Mouse (Mus musculus): ENCODE data around the gene Slc36a2. TPM values are rescaled to one million over a fixed set of nuclear protein-coding genes. Genes with fewer than 3 reads are reported as not detected.
"Not testable (repeated sequence)": the region's sequence is repeated elsewhere in the genome, so short reads cannot be mapped to it uniquely, and the experiment has no call there.

The Slc36a2 gene
- total RNA-seq, 2 experiments from 2014 or later = 0.26 to 0.67 TPM

DNA sequence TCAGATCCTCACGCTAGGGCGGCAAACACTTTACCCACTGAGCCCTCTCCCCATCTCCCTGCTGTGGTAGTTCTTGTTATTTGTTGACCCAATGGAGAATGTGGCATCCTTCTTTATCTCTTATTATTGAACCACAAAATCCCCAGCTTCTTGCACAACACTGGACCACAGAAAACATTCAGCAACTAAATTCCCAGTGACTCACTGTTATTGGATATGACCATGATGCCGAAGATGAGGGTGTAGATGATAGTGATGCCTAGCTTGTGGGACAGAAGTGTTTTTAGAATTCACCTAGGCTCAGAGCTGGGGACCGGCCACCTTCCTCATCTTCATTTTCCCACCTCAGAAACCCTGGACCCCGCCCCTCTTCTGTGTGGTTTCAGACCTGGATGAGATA, 50.0 kb downstream of the Slc36a2 start:
- no peak for DNase-seq (ENCODE audit: low spot score in 2 of 2)

GRCm38 (mm10) chr11:55134407-55134806, 50.5 kb downstream of the Slc36a2 start:
- DNase-seq (ENCODE audit: low spot score in 2 of 2) = no peak

DNA sequence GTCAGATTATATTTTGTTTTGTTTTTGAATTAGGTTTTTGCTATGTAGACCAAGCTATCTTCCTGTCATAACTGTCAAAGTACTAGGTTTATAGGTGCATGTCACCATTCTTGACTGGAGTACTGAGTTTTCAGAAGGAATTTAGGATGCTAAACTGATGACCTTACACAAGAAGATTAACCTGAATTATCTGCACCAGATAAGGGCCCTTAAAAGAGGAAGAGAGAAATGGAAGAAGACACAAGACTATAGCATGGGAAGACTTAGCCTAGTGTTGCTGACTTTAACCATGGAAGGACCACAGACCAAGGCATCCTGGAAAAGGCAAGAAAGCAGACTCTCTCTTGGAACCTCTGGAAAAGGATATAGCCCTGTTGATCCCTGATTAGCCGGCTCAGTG, 51.7 kb downstream of the Slc36a2 start:
- DNase-seq (ENCODE audit: low spot score in 2 of 2) = no peak

GRCm38 (mm10) chr11:55131946-55132345, 52.9 kb downstream of the Slc36a2 start:
- DNase-seq (ENCODE audit: low spot score in 2 of 2) = no peak

DNA sequence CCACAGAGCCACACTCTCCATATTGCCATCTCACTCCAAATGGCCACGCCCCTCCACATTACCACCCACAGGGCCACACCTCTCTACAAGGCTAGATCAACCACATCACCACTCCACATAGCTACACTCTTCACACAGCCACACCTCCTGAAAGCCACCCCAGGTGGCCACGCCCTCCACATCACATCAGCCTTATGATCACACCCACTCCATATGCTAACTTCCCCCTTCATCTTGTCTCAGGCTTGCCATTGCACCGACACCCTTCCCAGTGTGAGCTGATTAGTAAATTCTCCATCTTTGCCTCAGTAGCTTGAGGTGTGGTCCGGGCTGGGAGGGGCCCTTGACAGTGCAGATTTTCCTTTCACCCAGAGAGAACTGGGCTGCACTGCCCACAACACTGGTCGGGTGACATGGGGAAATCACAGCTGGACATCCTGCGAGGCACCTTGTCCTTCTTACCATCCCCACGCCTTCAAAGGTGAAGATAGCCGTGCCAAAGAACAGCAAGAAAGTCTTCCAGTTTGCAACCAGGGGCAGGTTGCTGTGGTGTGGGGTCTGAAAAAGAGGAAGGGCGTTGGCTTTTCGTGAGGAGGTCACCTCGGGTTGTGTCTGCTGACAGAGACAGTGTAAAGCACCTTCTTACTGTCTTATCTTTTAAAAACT, 53.7 kb downstream of the Slc36a2 start:
- no peak for DNase-seq (ENCODE audit: low spot score in 2 of 2)

DNA sequence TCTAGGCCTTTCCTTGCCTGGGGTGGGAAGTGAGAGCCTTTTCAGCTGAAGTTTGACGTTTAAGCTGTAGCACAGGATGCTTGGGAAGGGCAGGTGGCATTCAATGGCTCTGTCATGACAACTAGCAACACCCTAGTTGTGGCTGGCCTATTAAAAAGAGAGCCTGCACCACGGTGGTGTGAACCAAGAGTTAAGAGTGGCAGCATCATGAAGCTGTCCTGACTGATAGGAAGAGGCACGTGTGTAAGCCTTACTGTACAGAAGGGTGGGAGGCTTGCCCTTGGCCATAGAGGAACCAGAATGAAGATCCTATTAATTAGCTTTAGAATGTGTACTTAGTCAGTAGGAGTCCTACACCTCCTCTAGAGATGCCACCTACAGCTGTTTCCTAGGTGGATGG, 56.5 kb downstream of the Slc36a2 start:
- no peak for DNase-seq (ENCODE audit: low spot score in 2 of 2)

- DNase-seq (ENCODE audit: low spot score in 2 of 2) = no peak
Measured at GRCm38 (mm10) chr11:55127937-55128336, 56.9 kb downstream of the Slc36a2 start.

DNA sequence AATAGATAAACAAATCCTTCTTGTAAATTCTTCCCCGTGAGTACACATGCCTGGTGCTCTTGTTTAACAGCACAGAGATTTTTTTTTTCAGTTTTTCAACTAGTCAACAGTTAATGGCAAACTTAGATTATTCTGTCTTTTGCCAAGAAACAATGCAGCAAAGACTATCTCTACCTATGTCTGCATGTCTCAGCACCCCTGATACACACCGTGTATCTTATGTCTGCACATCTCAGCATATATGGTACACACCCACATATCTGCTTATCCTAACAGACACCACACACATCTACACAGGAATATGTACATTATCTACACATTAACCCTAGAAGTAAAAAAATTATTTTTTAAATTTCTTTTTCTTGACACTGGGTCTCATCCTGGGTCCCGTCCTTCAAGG, 58.2 kb downstream of the Slc36a2 start:
- DNase-seq (ENCODE audit: low spot score in 2 of 2) = no peak

DNA sequence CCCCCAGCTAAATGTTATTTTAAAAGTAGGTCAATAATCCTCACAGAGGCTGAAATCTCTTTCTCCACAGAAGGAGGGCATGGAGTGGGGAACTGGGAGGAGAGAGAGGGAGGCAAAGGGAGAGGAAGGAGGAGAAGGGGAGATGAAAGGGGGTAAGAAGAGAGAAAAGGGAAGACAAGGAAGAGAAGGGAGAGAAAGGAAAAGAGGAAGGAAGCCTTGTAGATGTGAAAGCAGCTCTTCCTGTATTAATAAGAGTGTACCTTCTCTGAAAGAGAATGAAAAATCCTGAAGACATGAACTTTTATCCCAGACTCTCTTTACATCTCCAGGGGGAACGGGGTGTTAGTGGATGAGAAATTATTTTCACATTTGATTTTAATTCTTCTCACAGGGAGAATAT, 63.4 kb downstream of the Slc36a2 start:
- DNase-seq (ENCODE audit: low spot score in 2 of 2) = no peak

DNA sequence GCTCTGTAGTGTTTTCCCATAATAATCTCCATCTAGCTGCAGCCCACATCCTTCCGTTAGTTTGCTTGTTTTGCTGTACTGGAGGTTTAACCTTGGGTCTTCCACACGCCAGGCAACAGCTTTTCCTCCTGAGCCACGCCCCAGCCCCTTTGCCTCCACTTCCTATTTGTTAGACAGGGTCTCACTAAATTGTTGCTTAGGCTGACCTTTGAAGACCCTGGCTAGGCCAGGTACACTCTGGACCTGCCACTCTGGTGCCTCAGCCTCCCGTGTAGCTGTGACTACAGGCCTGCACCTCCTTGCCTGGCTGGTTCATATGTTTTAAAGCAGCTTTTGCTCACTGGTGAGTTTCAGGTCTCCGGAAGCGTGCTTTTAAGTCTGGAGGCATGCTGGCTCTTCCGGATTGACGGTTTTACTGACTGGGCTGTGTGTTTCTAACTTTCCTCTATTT, 64.0 kb downstream of the Slc36a2 start:
- no peak for DNase-seq (ENCODE audit: low spot score in 2 of 2)

GRCm38 (mm10) chr11:55120279-55120678, 64.6 kb downstream of the Slc36a2 start:
- DNase-seq (ENCODE audit: low spot score in 2 of 2) = no peak

DNA sequence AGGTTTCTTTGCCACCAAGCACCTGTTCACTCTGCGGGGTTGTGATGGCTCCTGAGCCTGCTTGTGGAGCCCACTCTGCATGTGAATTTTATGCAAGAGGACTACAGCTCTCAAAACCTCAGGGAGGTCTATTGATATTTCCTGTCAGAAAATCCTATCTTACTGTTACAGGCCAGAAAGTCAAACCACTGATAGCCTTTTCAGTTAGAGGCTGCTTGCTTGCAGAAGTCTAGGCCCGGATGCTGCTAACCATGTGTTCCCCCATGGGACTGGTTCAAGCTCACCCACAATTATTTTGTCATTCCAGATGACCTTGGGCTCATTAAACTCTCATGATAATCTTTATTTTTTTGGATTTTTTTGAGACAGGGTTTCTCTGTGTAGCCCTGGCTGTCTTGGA, 67.8 kb downstream of the Slc36a2 start:
- no peak for DNase-seq (ENCODE audit: low spot score in 2 of 2)

GRCm38 (mm10) chr11:55116004-55116403, 68.9 kb downstream of the Slc36a2 start:
- DNase-seq (ENCODE audit: low spot score in 2 of 2) = no peak

DNA sequence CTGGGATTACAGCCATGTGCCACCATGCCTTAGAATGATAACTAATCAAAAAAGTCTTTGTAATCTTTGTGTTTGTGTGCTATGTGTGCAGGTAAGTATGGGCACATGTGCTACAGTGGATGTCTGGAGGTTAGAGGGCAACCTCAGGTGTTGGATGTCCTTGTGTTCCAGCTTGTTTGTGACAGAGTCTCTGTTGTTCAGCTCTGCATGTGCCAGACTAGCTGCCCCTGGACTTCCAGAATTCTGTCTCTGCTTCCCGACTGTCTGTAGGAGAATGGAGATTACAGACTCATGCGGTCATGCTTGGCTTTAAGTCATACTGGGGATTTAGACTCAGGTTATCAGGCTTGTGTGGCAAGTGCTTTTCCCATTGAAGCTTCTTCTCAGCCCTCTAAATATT, 70.6 kb downstream of the Slc36a2 start:
- DNase-seq (ENCODE audit: low spot score in 2 of 2) = no peak

GRCm38 (mm10) chr11:55113861-55114250, 71.0 kb downstream of the Slc36a2 start:
- DNase-seq (ENCODE audit: low spot score in 2 of 2) = not testable (repeated sequence)

DNA sequence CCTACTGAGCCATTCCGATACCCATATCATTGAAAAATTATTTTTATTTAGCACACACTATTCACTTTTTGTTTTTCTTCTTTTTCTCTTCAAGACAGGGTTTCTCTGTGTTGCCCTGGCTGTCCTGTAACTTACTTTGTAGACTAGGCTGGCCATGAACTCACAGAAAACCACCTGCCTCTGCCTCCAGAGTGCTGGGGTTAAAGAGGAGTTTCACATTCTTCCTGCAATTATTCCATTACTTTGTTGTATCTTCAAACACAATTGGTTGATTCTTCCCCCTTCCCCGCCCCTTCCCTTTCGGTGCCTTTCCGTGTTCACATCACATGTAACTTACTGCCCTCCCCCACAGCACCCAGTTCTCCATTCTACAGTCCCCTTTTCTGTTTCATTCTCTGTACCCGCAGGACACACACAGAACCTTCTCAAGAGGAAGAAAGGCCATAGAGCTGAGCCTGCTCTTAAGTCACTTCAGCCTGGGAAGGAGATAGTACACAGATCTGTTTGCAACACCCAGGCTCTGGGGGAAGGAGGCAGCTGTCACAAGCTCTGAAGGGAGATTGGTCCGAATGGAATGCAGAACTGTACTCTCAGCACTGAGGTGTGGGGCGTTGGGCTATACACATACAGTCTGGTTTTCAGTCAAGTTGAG, 71.5 kb downstream of the Slc36a2 start:
- peak in 1 of 2 experiments; percentile 27 for DNase-seq (ENCODE audit: low spot score in 2 of 2)

DNA sequence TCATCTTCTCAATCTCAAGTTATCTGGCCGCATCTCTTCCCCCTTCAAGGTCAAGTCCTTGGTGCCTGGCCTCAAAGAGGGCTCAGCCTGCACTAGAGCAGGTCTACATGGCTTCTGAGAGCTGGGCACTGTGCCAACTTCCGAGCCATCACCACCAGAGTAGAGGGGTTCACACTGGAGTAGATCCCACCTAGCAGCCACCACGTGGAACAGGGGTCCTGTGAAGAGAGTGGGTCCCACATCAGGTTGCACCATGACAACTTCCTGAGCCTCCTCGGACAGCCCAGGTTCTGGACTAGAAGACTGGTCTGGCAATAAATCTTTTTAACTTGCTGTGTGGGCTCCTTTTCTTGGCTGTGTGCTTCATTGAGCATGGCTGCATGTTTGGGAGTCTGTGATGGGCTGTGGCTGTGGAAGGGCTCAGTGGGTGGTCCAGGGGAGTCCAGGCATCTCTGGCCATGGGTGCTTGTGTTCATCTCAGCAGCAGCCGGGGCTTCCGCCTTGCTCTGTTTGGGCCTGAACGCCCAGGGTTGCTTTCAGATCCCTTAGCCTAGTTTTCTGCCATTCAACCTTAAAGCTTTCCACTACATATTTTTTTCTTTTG, 74.2 kb downstream of the Slc36a2 start:
- no peak for DNase-seq (ENCODE audit: low spot score in 2 of 2)

DNA sequence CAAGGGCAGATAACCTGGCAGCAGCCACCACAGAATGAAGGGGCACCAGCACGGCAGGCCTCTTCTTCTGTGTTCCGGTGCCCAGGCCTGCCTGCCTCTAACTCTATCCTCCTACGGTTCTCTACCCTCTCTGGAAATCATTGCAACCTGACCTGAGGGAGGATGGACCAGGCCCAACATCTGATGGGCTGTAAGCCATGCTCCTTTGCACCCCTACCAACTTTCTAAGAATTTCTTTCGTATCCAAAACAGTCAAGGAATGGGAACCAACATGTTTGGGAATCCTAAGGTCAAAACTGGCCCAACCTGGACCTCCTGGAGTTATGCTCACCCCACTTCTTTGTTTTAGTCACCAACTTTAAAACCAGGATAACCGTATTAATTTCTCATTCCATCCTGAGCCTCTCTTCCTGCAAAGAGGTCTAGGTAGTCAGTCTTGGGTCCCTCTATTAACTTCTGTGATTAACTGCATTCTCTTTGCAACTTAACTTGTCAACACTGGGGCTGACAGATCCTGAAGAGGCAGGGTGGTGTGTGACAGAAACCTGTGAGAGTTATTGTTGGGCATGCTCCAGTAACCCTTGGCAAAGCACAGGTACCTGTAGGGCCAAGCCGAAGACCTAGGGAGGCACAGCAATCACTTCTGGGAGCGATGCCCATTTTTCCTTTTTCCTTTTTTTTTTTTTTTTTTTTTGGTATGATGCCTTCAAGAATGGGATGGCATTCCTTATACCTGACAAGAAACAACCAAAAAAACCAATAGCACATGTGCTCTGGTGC, 75.2 kb downstream of the Slc36a2 start:
- DNase-seq (ENCODE audit: low spot score in 2 of 2) = no peak
